Mouse (Mus musculus) megakaryocyte progenitor cell, adult 5-6 weeks (primary cell): ENCODE results near the gene Ppp4r1. TPM values are rescaled to one million over a fixed set of nuclear protein-coding genes. Genes with fewer than 3 reads are reported as not detected.

Experiments
- ATAC-seq: replicated peaks from 2 replicates; pipeline ENCODE4 v1.8.0; 2016; ENCODE audit warnings: mild to moderate bottlenecking, moderate TSS enrichment, inconsistent platforms; ENCODE audit not compliant: poor library complexity
- total RNA-seq, 2 experiments: library from RNA; stranded (forward) in 1 of 2; stranded (reverse) in 1 of 2; fragments of 157-497, 149-512 nt in 1 of 2; fragments of 200-1000 nt in 1 of 2; gene quantifications; 2 replicates each; pipeline versions ENCODE4 v1.2.3 to v1.2.4; 2015 to 2017

The Ppp4r1 gene
- total RNA-seq, 2 experiments from 2014 or later, result 44.5 to 48.1 TPM

DNA sequence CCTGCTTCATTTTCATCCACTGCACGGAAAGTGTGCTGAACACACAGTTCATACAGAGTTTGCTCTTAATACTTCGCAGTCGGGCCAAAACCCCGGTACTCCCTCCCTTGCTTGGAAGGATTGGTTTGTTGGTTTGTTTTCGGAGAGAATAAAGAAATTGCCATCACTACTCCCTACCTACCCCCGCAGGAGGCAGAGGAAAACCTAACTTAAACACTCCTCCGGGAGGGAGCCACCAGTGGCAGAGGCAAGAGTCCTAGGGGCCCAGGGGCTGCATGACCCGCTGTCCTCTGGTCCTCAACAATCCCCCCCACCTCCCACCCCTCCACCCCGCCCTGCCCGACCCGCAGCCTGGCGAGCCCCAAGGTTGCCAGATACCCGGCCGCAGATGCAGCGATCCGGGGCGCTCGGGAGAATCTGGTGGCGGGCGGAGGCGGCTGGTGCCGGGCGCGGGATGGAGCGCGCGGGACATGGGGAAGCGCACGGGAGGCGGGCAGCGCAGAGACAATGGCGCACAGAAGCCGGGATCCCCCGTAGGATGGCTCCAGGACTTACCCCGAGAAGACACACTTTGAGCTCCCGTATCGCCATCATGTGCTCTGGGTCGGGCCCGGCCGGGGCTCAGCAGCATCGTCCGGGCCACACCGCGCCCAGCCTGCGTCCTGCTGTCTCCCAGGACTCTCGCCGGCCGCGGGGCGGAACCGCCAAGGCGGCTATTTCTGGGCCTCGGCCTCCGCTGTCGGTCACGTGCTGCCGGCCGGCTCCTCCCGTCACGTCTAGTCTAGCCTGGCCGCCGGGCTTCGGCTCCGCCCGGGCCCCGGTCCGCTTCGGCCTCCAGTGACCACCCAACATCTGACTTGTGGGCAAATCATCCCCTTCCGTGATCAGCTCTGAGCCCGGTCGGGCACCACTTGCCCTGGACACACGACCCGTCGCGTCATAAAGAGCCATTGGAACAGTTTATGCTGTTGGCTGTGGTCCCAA, 10.1 kb upstream of the Ppp4r1 start, which contains the start of gene Rab31:
Rab31 (minus strand) TSS at position 802 of the 984 bp plus-strand sequence.
- peak; percentile 16; the same call in 1 of the 2 replicates for ATAC-seq

DNA sequence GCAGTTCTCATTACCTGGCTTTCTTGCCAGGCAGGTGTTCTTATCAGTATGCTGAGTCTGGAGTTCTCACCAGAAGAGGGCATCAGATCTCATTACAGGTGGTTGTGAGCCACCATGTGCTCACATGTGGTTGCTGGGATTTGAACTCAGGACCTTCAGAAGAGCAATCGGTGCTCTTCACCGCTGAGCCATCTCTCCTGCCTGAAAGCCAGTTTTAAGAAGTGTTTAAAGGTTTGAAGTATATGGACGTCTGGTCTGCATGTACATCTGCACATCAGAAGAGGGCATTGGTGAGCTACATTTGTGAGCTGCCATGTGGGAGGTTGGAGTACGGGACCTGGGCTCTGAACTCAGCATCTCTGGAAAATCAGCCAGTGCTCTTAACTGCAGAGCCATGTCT, 8.8 kb upstream of the Ppp4r1 start:
- ATAC-seq, result no peak

DNA sequence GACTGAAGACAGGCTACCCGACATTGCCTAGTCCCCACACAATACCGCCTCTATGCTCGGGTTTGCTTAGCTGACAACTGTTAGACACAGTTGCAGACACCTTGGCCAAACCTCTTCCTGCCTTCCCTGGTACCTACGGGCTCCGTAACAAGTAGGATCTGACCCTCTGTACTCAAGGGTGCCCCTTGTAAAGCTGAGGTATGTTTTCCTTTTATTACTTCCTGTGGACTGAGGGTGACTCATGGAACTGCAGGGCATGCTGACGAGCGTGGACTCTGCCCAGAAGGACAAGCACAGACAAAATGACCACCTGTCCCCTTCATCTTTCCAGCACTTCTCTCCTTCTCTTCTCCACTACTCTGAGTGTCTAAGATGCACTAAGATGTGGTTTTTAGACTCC, 7.9 kb upstream of the Ppp4r1 start:
- ATAC-seq, result no peak

- ATAC-seq, result no peak
Observed at GRCm38 (mm10) chr17:65776228-65776627, 6.1 kb upstream of the Ppp4r1 start.

GRCm38 (mm10) chr17:65777461-65777860, 4.9 kb upstream of the Ppp4r1 start:
- ATAC-seq, result no peak

DNA sequence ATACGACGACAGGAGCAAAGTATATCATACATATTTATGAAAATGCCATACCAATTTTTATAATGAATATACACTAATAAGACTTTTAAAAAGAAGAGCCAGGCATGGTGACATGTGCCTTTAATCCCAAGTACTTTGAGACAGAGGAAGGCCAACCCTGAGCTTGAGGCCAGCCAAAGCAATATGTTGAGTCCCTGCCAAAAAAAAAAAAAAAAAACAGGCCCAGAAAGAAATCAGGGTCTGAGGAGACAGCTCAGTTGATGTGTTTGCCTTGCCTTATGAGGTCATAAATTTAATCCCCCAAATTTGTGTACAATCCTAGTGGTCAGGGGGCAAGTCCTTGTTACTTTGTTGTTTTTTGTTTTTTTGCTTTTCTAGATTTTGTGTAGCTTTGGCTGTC, 1.4 kb upstream of the Ppp4r1 start:
- no peak for ATAC-seq

DNA sequence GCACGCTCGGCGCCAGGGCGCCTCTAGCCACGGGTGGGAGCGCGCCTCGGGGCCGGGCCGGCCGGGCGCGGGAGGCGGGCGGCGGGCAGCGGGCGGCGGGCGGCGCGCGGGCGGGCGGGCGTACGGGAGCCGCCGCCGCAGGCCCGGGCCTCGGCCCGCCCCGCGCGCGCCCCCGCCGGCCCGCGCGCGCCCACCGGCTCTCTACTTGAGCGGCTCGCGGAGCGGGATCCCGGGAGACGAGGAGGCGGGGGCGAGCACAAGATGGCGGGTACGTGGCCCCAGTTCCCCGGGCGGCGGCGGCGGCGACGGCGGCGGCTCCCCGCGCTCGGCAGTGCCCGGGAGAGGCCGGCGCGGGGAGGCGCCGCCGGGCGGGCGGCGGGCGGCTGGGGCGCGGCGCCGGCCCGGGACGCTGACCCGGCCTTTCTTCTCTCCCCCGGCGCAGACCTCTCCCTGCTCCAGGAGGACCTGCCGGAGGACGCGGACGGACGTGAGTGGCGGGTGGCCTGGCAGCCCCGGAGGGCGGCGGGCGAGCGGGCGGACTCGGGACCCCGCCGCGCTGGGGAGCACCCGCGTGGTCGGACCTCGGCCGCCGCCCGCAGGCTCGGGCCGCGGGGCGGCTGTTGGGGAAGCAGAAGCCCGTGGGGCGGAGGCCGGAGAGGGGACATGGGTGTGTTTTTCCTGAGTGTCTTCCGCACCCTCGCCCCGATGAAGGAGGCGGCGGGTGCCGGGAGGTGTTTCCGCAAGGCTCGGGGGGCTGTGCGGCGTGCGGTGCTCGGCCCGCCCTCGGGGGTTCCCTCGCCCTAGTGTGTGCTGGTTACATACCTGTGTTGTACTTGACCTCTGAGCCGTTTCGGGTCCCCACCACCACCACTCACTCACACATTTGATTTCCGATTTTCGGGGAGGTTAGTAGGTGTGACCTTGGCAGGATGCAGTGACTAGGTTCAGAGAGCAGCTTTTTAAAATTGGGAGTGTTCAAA, 1.1 kb downstream of the Ppp4r1 start:
- ATAC-seq, result peak; percentile 34

DNA sequence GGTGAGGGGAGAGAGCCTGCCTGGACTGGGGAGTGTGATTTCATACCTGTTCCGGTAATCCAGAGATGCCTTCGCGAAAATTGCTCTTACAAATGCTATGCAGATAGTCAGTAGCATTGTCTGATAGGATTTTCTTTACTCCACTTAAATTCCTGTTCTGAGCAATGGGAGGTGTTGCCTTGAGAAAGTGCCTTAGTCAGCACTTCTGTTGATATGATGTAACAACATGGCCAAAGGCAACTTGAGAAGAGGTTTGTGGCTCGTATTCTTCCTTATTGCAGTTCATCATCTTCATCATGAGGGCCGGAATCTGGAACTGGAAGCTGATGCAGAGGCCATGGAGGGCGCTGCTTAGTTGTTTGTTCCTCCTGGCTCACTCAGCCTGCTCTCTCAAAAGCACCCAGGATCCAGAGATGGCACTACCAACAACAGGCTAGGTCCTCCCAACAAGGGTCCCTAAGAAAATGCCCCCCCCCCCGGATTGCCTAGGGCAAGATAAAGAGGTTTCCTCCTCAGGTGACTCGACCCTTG, 2.3 kb downstream of the Ppp4r1 start:
- ATAC-seq, result peak; percentile 34

DNA sequence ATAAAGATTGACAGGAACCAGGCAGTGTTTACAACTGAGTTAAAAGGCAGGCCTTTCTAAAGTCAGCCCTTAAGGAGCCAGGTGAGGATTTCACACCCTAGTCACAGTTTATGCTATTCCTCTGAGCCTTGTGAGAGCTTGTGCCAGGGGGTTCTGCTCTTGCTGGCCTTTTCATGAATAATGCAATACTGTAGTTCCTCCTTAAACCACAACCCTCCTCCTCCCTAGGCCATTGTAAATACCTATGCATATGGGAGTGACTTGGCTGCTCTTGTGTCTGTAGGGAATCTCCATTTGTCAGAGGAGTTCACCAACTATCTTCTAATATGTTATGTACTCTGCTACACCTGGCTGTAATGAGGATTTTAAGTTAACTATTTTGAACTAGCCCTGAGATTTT, 3.3 kb downstream of the Ppp4r1 start:
- ATAC-seq, result no peak

DNA sequence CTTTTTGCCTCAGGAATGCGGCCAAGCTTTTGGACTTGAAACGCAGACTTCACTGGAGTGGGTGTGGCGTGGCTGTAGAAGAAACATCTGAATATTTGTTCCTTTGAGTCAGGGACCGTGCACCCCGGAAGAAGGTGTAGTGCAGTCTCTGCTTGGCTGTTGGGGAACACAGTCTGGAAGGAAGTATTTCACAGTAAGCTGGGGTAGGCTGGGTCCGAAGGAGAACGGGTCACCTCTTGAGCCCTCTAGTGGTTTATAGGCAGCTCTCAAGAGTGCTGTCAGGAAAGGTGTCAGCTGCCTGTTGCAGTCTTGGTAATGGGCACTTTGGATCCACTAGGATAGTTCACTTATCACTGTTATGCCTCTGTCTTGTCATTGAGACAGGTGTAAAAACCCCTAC, 3.9 kb downstream of the Ppp4r1 start:
- peak; percentile 47 for ATAC-seq

DNA sequence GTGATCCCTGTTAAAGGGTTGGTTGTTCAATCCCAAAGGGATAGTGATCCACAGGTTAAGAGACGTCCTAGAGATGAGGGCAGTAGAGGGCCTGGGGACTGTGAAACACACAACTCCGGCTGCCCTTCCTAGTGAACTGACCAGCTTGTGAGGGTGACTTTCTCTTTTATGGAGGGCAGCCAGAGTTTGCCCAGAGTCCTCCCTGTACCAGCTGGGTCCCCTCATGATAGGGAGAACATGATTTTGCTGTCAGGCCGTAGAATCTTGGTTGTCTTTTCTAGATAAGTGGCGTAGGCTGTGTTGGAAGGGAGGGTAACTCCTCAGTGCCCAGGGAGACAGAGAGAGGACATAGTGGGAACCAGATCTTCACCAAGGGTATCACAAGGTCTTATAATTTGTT, 4.9 kb downstream of the Ppp4r1 start:
- ATAC-seq, result no peak

DNA sequence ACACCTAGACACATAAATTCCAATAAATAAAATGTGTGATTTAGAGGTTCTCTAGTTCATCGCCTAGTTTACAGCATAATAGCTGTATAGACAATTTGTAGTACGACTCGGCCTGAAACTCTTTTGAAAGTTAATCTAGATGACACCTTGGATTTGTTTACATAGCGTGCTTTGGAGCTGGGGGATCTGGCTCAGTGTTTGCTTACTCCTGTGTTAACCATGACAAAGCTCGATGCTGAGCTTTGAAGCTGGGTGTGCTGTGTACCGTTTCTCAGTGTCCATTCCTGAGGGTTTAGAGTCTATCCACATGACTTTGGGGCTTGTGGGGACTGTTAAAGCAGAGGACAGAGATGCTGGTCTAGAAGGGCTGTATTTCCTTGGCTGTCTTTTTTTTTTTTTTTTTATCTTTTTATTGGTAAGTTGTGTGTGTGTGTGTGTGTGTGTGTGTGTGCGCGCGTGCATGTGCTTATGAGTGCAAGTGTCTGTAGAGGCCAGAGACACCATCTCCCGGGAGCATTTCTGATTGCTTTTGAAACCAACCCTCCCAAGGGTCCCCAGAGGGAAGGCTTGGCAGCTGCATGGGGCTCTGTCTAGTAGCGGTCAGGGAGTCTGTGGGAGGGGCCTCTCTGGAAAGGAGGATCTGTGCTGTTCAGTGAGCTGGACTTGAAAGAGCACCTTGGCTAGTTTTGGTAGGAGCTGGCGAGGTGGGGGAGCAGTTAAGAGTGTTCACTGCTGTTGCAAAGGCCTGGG, 6.3 kb downstream of the Ppp4r1 start:
- ATAC-seq, result no peak

DNA sequence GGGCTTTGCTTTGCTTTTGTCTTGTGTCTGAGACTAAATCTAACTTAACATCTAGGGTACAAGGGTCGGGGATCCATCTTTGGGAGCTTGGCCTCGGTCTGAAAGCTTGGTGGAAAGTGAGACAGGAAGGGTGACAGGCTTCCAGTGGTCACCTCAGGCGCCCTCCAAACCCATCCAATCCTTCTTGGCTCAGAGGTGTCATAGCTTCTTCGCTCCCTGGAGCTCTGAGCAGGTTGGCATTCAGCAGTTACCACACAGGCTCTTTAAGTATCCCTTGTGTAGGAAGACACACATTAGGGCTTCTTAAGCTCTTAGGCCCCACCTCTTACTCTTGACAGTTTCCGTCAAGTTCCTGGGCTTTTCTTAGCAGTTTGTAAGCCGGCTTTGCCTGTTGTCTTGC, 7.2 kb downstream of the Ppp4r1 start:
- no peak for ATAC-seq

DNA sequence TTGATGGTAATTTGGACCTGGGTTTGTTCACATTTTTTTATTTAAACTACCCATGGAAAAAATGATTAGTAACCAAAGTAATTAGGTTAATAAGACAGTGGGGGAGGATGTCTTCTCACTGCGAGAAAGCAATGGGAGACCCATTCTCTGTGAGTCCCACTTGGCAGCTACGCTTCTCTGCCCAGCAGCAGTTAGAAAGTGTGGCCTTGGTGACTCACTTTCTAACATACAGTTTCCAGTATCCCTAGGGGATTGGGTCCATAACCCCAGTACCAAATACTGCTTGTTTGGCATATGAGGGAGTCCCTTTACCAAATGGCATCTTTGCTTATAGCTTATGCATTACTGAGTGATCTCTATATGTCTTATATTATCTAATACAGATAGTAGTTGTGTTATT, 8.8 kb downstream of the Ppp4r1 start:
- no peak for ATAC-seq

- no peak for ATAC-seq
Observed at GRCm38 (mm10) chr17:65793307-65793930, 11.0 kb downstream of the Ppp4r1 start.

GRCm38 (mm10) chr17:65794096-65794850, 11.9 kb downstream of the Ppp4r1 start:
- ATAC-seq, result no peak

DNA sequence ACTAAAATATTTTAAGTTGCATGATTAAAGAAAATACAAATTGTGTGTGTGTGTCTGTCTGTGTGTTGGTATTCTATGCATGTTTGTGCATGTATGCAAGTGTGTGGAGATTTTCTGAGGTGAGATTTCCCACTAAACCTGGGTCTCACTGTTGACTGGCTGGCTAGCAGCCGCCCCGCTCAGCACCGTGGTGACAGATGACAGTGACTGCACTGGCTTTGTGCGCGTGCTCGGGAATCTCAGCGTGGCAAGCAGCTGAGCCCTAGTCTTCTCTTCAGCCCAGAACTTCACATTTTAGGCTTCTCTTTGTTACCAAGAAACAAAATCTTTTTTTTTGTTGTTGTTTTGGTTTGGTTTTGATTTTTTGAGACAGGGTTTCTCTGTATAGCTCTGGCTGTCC, 13.7 kb downstream of the Ppp4r1 start:
- ATAC-seq, result no peak

DNA sequence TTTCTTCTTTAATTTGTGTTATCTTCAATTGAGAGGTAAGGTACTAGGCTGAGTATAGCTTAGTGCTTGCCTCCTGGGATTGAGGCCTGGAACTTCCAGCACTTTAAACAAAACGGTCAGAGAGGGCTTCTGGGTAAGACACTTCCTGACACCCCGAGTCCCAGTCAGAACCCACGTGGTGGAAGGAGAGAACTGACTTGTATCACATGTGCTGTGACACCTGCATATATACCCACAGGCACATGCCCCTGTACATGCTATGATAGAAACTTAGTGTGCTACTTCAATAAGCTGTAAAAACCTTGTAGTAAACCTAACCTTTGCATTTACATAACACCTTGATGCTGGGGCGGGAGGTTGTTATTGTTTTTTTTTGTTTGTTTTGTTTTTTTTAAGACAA, 16.1 kb downstream of the Ppp4r1 start:
- ATAC-seq, result peak; percentile 70

GRCm38 (mm10) chr17:65799353-65799752, 17.0 kb downstream of the Ppp4r1 start:
- peak; percentile 26; the same call in 1 of the 2 replicates for ATAC-seq
